Mouse (Mus musculus): ENCODE measurements around the gene Tom1. TPM values are rescaled to one million over a fixed set of nuclear protein-coding genes. Genes with fewer than 3 reads are reported as not detected.

Tom1 gene
- polyA plus RNA-seq, 1 experiment from 2014 or later = 34.3 TPM

DNA sequence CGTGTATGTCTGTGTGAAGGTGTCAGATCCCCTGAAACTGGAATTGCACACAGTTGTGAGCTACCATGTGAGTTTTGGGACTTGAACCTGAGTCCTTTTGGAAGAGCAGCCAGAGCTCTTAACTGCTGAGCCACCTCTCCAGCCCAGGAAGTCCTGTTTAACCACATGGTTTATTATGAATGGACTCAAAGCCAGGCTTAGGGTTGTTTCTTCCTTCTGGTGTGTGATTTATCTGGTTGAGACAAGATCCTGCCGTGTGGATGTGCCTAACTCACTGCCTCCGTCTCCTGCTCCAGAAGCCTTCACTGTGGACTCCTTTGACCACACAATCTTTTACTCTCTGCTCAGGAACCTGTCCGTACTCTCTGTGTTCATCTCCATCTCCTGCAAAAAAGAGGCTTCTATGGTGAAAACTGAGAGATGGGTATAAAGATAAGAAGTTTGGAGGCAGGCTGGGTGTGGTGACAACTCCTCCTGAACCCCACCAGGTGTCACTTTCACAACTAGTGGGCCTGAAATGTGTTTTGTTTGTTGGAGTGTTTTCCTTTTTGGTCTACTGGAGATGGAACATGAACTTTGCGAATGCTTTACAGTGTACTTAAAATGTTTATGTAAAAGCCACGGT is 48.8 kb downstream of the Tom1 start:
- WGBS = 55% methylated on average over 6 of the region's 6 CpGs
- no peaks in the 10 kb centered on the region for H3K9me3 ChIP-seq (ENCODE audit: low read length)

DNA sequence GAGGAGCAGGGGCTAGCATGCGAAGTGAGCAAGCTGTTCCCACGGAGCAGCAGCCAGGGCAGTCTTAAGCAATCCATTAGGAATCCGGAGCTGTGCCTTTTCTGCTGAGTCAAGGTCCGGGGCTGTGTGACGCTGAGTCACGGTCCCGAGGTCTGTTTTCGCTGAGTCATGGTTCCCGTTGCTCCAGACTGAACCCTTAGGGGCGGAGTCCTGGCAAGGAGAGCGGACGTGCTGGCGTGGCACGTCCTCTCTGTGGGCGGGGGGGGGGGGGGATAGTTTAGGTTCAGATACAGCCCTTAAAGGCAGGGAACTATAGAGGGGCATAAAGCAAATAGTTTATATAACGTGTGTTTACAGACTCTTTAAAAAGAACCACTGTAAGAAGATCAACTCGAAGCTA is 50.3 kb downstream of the Tom1 start:
- no peak overlapping the region for H3K9ac ChIP-seq (replicated peaks; ENCODE audit: low read depth)
- H3K9me3 ChIP-seq (ENCODE audit: low read length) = no peaks in the 10 kb centered on the region
- WGBS = 1% methylated on average over 17 of the region's 17 CpGs
- H3K4me1 ChIP-seq (ENCODE audit: insufficient read depth, low read depth, low read length) = peaks cover 8% of the 10 kb centered on the region; the same call in 1 of the 2 replicates
- H3K27ac ChIP-seq (ENCODE audit: low read length) = no peak overlapping the region
- TF ChIP-seq EP300 (IDR thresholded peaks at IDR 0.05) = peak; percentile 86
- TF ChIP-seq CTCF (IDR thresholded peaks at IDR 0.05) = no peak
- ATAC-seq (peak; percentile 98), DNase-seq (ENCODE audit: low spot score) (peak; percentile 99)
- no peaks in the 10 kb centered on the region for H3K27me3 ChIP-seq (replicated peaks; ENCODE audit: insufficient read depth, low read length)
- H3K36me3 ChIP-seq (ENCODE audit: insufficient read depth, low read length) = no peaks in the 10 kb centered on the region
- H3K4me3 ChIP-seq (ENCODE audit: low read depth, low read length) = peak overlapping the region; percentile 8; the same call in 1 of the 2 replicates
- H3K4me2 ChIP-seq (replicated peaks; ENCODE audit: low read depth, low read length) = peak overlapping the region; percentile 44

More for the DNA sequence above, 48.8 kb downstream of the Tom1 start:
- Histone ChIP-seq H3K27ac (ENCODE audit: low read length) (no peak overlapping the region), H3K9ac (replicated peaks; ENCODE audit: low read depth) (no peak overlapping the region), H3K4me3 (ENCODE audit: low read depth, low read length) (no peak overlapping the region), H3K36me3 (ENCODE audit: insufficient read depth, low read length) (no peaks in the 10 kb centered on the region), H3K27me3 (replicated peaks; ENCODE audit: insufficient read depth, low read length) (no peaks in the 10 kb centered on the region), H3K4me1 (ENCODE audit: insufficient read depth, low read depth, low read length) (0 out of 2 replicates have a peak, but pooled peaks cover 4% of the 10 kb centered on the region), H3K4me2 (replicated peaks; ENCODE audit: low read depth, low read length) (no peak overlapping the region)
- no peak for TF ChIP-seq EP300 (IDR thresholded peaks at IDR 0.05)
- no peak for TF ChIP-seq CTCF (IDR thresholded peaks at IDR 0.05)
- ATAC-seq = no peak
- DNase-seq (ENCODE audit: low spot score) = no peak

DNA sequence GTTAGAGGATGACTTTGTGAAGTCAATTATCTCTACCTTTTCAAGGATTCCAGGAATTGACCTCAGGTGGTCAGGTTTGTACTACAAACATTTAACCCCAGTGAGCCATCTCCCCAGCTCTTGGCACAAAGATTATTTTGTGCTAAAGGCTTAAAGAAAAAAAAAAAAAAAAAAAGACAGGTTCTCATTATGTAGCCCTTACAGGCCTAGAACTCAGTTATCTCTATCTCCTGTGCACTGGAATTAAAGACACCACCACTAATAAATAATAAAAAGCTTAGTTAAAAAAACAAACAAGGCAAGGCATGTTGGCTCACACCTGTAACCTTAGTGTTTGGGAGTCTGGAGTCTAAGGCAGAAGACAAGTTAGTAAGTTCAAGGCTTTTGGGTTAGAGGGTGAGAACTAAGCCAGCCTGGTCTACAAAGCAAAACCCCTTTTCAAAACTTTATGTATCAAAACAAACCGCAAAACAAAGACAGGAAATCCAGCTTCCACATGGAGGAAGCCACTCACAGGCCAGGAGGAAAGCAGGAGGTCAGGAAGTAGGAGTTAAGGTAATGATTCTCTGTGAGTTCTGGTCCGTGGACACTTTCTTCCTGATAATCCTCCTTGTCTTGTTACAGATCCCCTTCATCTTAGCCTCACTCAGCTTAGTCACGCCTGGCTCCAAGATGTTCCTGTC is 51.0 kb downstream of the Tom1 start:
- H3K27ac ChIP-seq (ENCODE audit: low read length) = peak overlapping the region; percentile 38
- H3K9me3 ChIP-seq (ENCODE audit: low read length) = no peaks in the 10 kb centered on the region
- DNase-seq (ENCODE audit: low spot score) (peak; percentile 28), ATAC-seq (no peak)
- no peaks in the 10 kb centered on the region for H3K36me3 ChIP-seq (ENCODE audit: insufficient read depth, low read length)
- no peak overlapping the region for H3K9ac ChIP-seq (replicated peaks; ENCODE audit: low read depth)
- H3K4me1 ChIP-seq (ENCODE audit: insufficient read depth, low read depth, low read length) = peaks cover 12% of the 10 kb centered on the region; the same call in 1 of the 2 replicates
- TF ChIP-seq CTCF (IDR thresholded peaks at IDR 0.05) = no peak
- no peak for TF ChIP-seq EP300 (IDR thresholded peaks at IDR 0.05)
- no peak overlapping the region for H3K4me3 ChIP-seq (ENCODE audit: low read depth, low read length)
- H3K4me2 ChIP-seq (replicated peaks; ENCODE audit: low read depth, low read length) = no peak overlapping the region
- WGBS = 52% methylated on average over 3 of the region's 3 CpGs
- H3K27me3 ChIP-seq (replicated peaks; ENCODE audit: insufficient read depth, low read length) = no peaks in the 10 kb centered on the region

DNA sequence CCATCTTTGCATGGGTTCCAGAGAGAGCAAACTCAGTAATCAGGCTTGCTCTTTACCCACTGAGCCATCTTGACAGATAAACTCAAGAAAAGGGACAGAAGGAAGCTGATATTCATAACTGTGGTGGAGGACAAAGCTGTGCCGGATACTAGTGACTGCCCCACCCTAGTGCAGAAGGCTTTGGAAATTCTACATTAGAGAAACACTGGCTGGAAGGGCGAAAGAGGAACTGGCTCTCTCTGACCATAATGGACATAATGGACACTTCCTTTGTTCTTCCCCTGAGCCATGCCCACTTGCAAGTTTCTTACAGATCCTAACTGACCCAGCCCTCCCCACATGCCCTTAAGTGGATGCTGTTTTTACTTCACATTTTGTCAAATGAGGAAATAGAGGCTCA is 52.5 kb downstream of the Tom1 start:
- peak; percentile 58 for DNase-seq (ENCODE audit: low spot score)
- H3K4me1 ChIP-seq (ENCODE audit: insufficient read depth, low read depth, low read length) = peaks cover 12% of the 10 kb centered on the region; the same call in 1 of the 2 replicates
- ATAC-seq = no peak
- no peaks in the 10 kb centered on the region for H3K27me3 ChIP-seq (replicated peaks; ENCODE audit: insufficient read depth, low read length)
- no peak overlapping the region for H3K9ac ChIP-seq (replicated peaks; ENCODE audit: low read depth)
- 0 out of 2 replicates have a peak overlapping the region, but pooled peaks have one; percentile 38 for H3K27ac ChIP-seq (ENCODE audit: low read length)
- H3K4me2 ChIP-seq (replicated peaks; ENCODE audit: low read depth, low read length) = no peak overlapping the region
- no peaks in the 10 kb centered on the region for H3K9me3 ChIP-seq (ENCODE audit: low read length)
- TF ChIP-seq EP300 (IDR thresholded peaks at IDR 0.05) (peak; percentile 44), CTCF (IDR thresholded peaks at IDR 0.05) (no peak)
- no peak overlapping the region for H3K4me3 ChIP-seq (ENCODE audit: low read depth, low read length)
- no peaks in the 10 kb centered on the region for H3K36me3 ChIP-seq (ENCODE audit: insufficient read depth, low read length)
- WGBS = 61% methylated on average over 2 of the region's 2 CpGs

DNA sequence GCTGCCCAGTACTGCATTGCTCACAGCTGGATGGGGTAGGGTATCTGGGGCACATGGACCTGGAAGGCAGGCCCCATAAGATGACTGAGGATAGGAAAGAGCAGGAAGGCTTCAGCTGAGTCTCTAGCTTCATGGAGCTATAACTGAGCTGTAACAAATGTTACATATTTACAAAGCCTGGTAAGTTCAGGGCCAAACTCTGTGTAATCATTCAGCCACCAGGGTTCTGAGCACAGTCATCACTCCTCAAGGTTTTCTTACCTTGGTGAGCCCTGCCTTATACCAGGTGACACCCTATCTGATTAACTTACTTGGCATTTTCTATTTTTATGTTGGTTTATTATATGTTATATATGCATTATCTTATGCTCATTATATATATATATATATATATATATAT is 53.6 kb downstream of the Tom1 start:
- Histone ChIP-seq H3K9me3 (ENCODE audit: low read length) (no peaks in the 10 kb centered on the region), H3K4me3 (ENCODE audit: low read depth, low read length) (no peak overlapping the region), H3K27ac (ENCODE audit: low read length) (no peak overlapping the region), H3K4me2 (replicated peaks; ENCODE audit: low read depth, low read length) (no peak overlapping the region), H3K9ac (replicated peaks; ENCODE audit: low read depth) (no peak overlapping the region), H3K4me1 (ENCODE audit: insufficient read depth, low read depth, low read length) (peaks cover 12% of the 10 kb centered on the region; the same call in 1 of the 2 replicates), H3K27me3 (replicated peaks; ENCODE audit: insufficient read depth, low read length) (no peaks in the 10 kb centered on the region), H3K36me3 (ENCODE audit: insufficient read depth, low read length) (no peaks in the 10 kb centered on the region)
- DNase-seq (ENCODE audit: low spot score) (no peak), ATAC-seq (no peak)
- no peak for TF ChIP-seq CTCF (IDR thresholded peaks at IDR 0.05)
- no peak for TF ChIP-seq EP300 (IDR thresholded peaks at IDR 0.05)

DNA sequence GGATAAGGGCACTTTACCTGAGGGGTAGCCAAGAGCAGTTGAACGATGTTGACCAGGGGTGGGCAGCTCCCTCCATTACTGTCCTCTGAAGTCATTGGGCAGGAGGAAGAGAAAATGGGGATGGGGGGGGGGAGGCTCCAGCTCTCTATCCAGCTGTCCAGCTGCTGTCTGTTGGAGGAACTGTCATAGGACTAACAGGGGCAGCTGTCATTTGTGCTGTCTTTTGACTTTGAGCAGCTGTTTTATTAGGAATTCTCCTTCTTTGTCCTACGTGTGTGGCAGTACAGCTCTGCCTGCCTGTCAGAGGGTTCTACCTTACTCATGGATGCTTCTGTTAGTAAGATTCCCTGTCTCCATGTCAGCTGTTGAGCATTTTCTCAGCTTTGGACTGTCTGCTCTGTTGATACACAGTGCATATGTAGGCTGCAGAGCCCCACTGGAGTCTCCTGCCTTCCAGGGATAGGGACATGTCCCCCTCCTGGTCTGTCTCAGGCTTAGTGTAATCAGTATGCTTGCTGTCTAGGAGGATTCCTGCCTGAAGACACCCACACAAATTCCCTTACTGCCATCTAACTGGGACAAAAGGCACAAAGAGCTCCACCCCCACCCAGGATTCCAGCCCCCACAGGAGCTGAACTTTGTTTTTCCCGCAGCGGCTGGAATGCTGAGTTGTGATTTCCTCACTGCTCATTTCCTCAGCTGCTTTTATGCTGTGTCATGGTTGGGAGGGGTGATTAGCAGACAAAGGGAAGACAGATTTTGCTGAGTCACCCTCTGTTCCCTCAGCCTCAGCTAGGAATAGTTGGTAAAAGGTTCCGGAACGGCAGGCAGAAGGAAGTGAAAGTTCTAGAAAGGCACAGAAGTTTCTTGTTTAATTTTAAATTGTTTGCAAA is 55.7 kb downstream of the Tom1 start:
- H3K27ac ChIP-seq (ENCODE audit: low read length) = peak overlapping the region; percentile 92
- TF ChIP-seq EP300 (IDR thresholded peaks at IDR 0.05) (peak; percentile 91), CTCF (IDR thresholded peaks at IDR 0.05) (no peak)
- H3K27me3 ChIP-seq (replicated peaks; ENCODE audit: insufficient read depth, low read length) = no peaks in the 10 kb centered on the region
- H3K4me2 ChIP-seq (replicated peaks; ENCODE audit: low read depth, low read length) = peak overlapping the region; percentile 48
- WGBS = 3% methylated on average over 6 of the region's 6 CpGs
- no peaks in the 10 kb centered on the region for H3K9me3 ChIP-seq (ENCODE audit: low read length)
- H3K9ac ChIP-seq (replicated peaks; ENCODE audit: low read depth) = 0 out of 2 replicates have a peak overlapping the region, but pooled peaks have one; percentile 16
- ATAC-seq (peak; percentile 70), DNase-seq (ENCODE audit: low spot score) (peak; percentile 98)
- H3K4me3 ChIP-seq (ENCODE audit: low read depth, low read length) = peak overlapping the region; percentile 28; the same call in 1 of the 2 replicates
- no peaks in the 10 kb centered on the region for H3K36me3 ChIP-seq (ENCODE audit: insufficient read depth, low read length)
- peaks cover 12% of the 10 kb centered on the region; the same call in 1 of the 2 replicates for H3K4me1 ChIP-seq (ENCODE audit: insufficient read depth, low read depth, low read length)
